Mouse (Mus musculus): Measurements from ENCODE around the gene Cdk4.

GRCm38 (mm10) chr10:127030336-127031296 is 32.7 kb upstream of the Cdk4 start, which contains the start of gene Tsfm:
- TF ChIP-seq CTCF (IDR thresholded peaks at IDR 0.05; ENCODE audit: low read depth) (peak; percentile 97), EP300 (IDR thresholded peaks at IDR 0.05; ENCODE audit: low read depth) (no peak; the same call in 1 of the 2 replicates)
